Mouse (Mus musculus) myocyte (in vitro differentiated cells): ENCODE results near the gene Spata21. TPM values are rescaled to one million over a fixed set of nuclear protein-coding genes. Genes with fewer than 3 reads are reported as not detected.

ENCODE experiments used
- H3K27me3 ChIP-seq: one replicate; pipeline ENCODE4 v1.6.1; 2011; ENCODE audit not compliant: control insufficient read depth, insufficient read depth, insufficient read length
- H3K36me3 ChIP-seq: one replicate; pipeline ENCODE4 v1.6.1; 2011; ENCODE audit not compliant: control insufficient read depth, insufficient read depth
- H3K4me2 ChIP-seq: one replicate; pipeline ENCODE4 v1.6.1; 2011; ENCODE audit warnings: low read depth, control low read depth
- H3K4me3 ChIP-seq: one replicate; pipeline ENCODE4 v1.5.1; 2011; ENCODE audit warnings: mild to moderate bottlenecking, control low read depth, moderate library complexity
- H3K79me2 ChIP-seq: one replicate; pipeline ENCODE4 v1.6.1; 2011; ENCODE audit not compliant: control insufficient read depth, insufficient read depth
- H3ac ChIP-seq: one replicate; pipeline ENCODE4 v1.6.1; 2011; ENCODE audit not compliant: control insufficient read depth, insufficient read length
- CEBPB ChIP-seq: IDR thresholded peaks from 2 replicates; pipeline ENCODE4 v1.6.1; 2011; ENCODE audit warnings: mild to moderate bottlenecking, moderate library complexity; ENCODE audit not compliant: poor library complexity, insufficient read depth, severe bottlenecking
- E2F4 ChIP-seq: IDR thresholded peaks from one replicate; pipeline ENCODE4 v1.6.1; 2011; ENCODE audit warnings: mild to moderate bottlenecking, control low read depth, moderate library complexity; ENCODE audit not compliant: insufficient read depth
- MAX ChIP-seq: IDR thresholded peaks from one replicate; pipeline ENCODE4 v1.6.1; 2011; ENCODE audit warnings: low read depth, mild to moderate bottlenecking, control low read depth
- MYOD1 ChIP-seq, 3 experiments: IDR thresholded peaks; one replicate each; pipeline ENCODE4 v1.6.1; 2011; ENCODE audit warnings: control low read depth in 2 of 3, low read depth in 2 of 3, mild to moderate bottlenecking in 2 of 3, moderate library complexity in 1 of 3; ENCODE audit not compliant: insufficient read length in 2 of 3, control insufficient read depth in 1 of 3
- MYOG ChIP-seq, 3 experiments: IDR thresholded peaks; one replicate each; pipeline ENCODE4 v1.6.1; 2011; ENCODE audit warnings: control low read depth in 2 of 3, low read depth in 2 of 3, mild to moderate bottlenecking in 2 of 3; ENCODE audit not compliant: insufficient read length in 2 of 3, control insufficient read depth in 1 of 3, insufficient read depth in 1 of 3
- POLR2A ChIP-seq: IDR thresholded peaks from one replicate; pipeline ENCODE4 v1.6.1; 2011; ENCODE audit warnings: low read depth, mild to moderate bottlenecking, control low read depth, moderate library complexity; ENCODE audit not compliant: insufficient read length
- POLR2AphosphoS2 ChIP-seq: IDR thresholded peaks from one replicate; pipeline ENCODE4 v1.6.1; 2011; ENCODE audit warnings: low read depth, control low read depth; ENCODE audit not compliant: insufficient read length
- REST ChIP-seq: IDR thresholded peaks from one replicate; pipeline ENCODE4 v1.6.1; 2011; ENCODE audit warnings: mild to moderate bottlenecking, control low read depth, moderate library complexity; ENCODE audit not compliant: insufficient read depth, insufficient read length
- SRF ChIP-seq: IDR thresholded peaks from one replicate; pipeline ENCODE4 v1.6.1; 2011; ENCODE audit warnings: low read depth; ENCODE audit not compliant: control insufficient read depth, insufficient read length
- TCF12 ChIP-seq: IDR thresholded peaks from one replicate; pipeline ENCODE4 v1.6.1; 2011; ENCODE audit warnings: mild to moderate bottlenecking, control low read depth; ENCODE audit not compliant: poor library complexity, insufficient read depth, severe bottlenecking
- TCF3 ChIP-seq: IDR thresholded peaks from one replicate; pipeline ENCODE4 v1.6.1; 2011; ENCODE audit warnings: low read depth, control low read depth; ENCODE audit not compliant: insufficient read length
- USF1 ChIP-seq: IDR thresholded peaks from one replicate; pipeline ENCODE4 v1.6.1; 2011; ENCODE audit warnings: low read depth, mild to moderate bottlenecking, control low read depth, moderate library complexity
- polyA plus RNA-seq: library from polyadenylated mRNA; unstranded; fragments of >200 nt; fragmentation: generic; extraction: Trizol; gene quantifications from one replicate; pipeline ENCODE4 v1.2.1, GENCODE M21; 2012; ENCODE audit warnings: missing spikeins

Gene Spata21
- polyA plus RNA-seq, 1 experiment: not detected

DNA sequence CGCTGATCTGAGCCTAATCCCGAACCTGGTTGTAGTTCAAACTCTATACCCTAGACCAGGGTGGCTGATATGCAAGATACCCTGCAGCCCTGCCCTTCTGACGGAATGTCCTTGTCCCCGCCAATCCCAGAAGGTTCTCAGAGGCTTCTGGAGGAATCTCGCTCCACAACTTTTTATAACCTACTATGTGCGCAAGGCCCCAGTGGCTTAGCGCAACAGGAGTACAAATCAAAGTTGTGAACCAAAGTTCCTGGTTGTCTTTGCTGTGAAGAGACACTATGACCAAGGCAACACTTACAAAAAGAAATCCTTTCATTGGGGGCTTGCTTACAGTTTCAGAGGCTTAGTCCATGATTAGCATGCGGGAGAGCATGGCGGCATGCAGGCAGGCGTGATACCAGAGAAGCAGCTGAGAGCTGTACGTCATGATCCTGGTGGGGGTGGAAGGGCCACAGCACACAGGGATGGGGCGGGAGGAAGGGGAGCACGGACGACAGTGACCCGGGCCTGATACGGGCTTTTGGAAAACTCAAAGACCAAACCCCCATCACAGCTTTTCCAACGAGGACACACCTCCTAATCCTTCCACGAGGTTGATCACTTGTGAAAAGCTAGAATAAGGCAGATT is 9.5 kb upstream of the Spata21 start:
- TF ChIP-seq POLR2AphosphoS2: no peak
- TF ChIP-seq E2F4: no peak
- no peak for TF ChIP-seq REST
- no peak for TF ChIP-seq CEBPB
- no peak for TF ChIP-seq TCF12
- no peak for TF ChIP-seq POLR2A
- no peak for TF ChIP-seq TCF3
- TF ChIP-seq MYOD1 (IDR thresholded peaks at IDR 0.05; ENCODE audit: control insufficient read depth in 1 of 3, insufficient read length in 2 of 3, low read depth in 2 of 3): no peak
- TF ChIP-seq MYOG (IDR thresholded peaks at IDR 0.05; ENCODE audit: control insufficient read depth in 1 of 3, insufficient read depth in 1 of 3, insufficient read length in 2 of 3, low read depth in 2 of 3): no peak
- TF ChIP-seq USF1: no peak
- TF ChIP-seq MAX: no peak
- TF ChIP-seq SRF: no peak
- Histone ChIP-seq H3K4me2 (no peak overlapping the region), H3K36me3 (no peaks in the 10 kb centered on the region)

DNA sequence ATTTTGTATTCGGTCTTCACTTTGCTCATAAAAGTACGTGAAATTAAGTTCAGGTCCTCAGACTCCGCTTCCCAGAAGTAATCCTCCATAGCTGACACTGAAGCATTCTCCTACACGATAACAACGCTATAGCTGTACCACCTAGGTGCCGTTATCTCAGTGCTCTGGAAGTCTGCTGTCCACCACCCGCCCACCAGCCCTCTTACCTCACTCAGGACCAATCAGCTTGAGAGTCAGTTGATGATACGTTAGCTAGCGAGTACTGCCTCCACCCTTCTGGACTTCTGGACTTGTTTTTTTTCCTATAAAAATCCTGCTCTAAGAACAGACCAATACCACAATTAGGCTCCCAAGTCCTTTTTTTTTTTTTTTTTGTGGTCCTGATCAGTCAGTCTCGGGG is 1.3 kb upstream of the Spata21 start:
- no peak overlapping the region for H3K4me3 ChIP-seq
- H3K4me2 ChIP-seq: no peak overlapping the region
- H3K79me2 ChIP-seq: no peaks in the 10 kb centered on the region
- TF ChIP-seq CEBPB (no peak), USF1 (no peak), TCF12 (no peak), REST (no peak), E2F4 (no peak), MYOG (IDR thresholded peaks at IDR 0.05; ENCODE audit: control insufficient read depth in 1 of 3, insufficient read depth in 1 of 3, insufficient read length in 2 of 3, low read depth in 2 of 3) (no peak), TCF3 (no peak), MAX (no peak)
- H3ac ChIP-seq: no peak overlapping the region
- H3K27me3 ChIP-seq: peaks cover 23% of the 10 kb centered on the region
- no peaks in the 10 kb centered on the region for H3K36me3 ChIP-seq

More for the DNA sequence above, 9.5 kb upstream of the Spata21 start:
- peak overlapping the region; percentile 51 for H3ac ChIP-seq
- no peaks in the 10 kb centered on the region for H3K27me3 ChIP-seq
- peaks cover 41% of the 10 kb centered on the region for H3K79me2 ChIP-seq
- peak overlapping the region; percentile 97 for H3K4me3 ChIP-seq

DNA sequence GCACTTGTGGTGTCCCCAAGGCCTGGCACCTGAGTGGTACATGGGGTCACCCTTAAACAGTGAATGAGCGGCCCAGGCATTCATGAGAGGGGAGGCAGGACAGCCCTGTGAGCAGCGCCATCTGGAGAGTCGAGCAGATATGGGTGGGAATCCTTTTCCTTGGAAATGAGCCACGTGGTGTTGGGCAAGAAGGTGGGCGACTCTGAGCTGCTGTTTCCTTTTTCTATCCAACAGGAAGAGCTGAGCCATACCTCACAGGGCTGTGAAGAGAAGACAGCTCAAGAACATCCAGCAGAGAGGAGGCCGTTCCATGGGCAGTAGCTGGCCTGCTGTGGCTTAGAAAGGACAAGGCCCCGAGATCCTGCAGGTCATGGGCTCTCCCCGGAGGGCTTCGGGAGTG is 581 bp downstream of the Spata21 start:
- Histone ChIP-seq H3K79me2 (no peaks in the 10 kb centered on the region), H3K4me2 (no peak overlapping the region), H3ac (no peak overlapping the region), H3K36me3 (no peaks in the 10 kb centered on the region), H3K27me3 (peaks cover 28% of the 10 kb centered on the region), H3K4me3 (no peak overlapping the region)
- TF ChIP-seq REST: no peak
- TF ChIP-seq USF1: no peak
- TF ChIP-seq POLR2A: no peak
- no peak for TF ChIP-seq TCF3
- no peak for TF ChIP-seq SRF

DNA sequence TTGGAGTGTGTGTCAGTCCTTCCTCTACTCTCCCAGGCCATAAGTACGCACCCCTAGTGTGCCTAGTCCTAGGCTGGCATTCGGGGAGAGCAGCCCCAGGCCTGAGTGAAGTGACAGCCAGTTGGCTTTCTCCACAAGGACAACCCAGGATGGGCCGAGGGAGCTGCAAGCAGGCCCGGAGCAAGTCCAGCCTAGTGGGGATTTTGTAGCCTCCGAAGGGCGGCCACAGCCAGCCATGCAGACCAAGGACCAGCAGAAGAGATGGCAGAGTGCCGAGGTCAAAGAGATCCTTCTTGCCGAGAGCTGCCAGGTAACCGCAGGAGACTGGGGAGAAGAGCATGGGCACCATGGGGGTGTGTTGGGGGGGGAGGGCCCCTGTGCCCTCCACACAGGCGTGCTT is 6.9 kb downstream of the Spata21 start:
- peaks cover 20% of the 10 kb centered on the region for H3K27me3 ChIP-seq
- no peak overlapping the region for H3K4me2 ChIP-seq
- no peaks in the 10 kb centered on the region for H3K79me2 ChIP-seq
- no peak for TF ChIP-seq SRF
- no peak for TF ChIP-seq CEBPB
- no peak for TF ChIP-seq USF1
- no peak for TF ChIP-seq TCF3
- TF ChIP-seq TCF12: no peak
- TF ChIP-seq REST: no peak
- no peak for TF ChIP-seq E2F4
- TF ChIP-seq MAX: no peak
- TF ChIP-seq POLR2AphosphoS2: no peak
- TF ChIP-seq MYOD1 (IDR thresholded peaks at IDR 0.05; ENCODE audit: control insufficient read depth in 1 of 3, insufficient read length in 2 of 3, low read depth in 2 of 3): no peak
- TF ChIP-seq POLR2A: no peak
- TF ChIP-seq MYOG (IDR thresholded peaks at IDR 0.05; ENCODE audit: control insufficient read depth in 1 of 3, insufficient read depth in 1 of 3, insufficient read length in 2 of 3, low read depth in 2 of 3): no peak
- H3K36me3 ChIP-seq: no peaks in the 10 kb centered on the region
- no peak overlapping the region for H3ac ChIP-seq
- no peak overlapping the region for H3K4me3 ChIP-seq

DNA sequence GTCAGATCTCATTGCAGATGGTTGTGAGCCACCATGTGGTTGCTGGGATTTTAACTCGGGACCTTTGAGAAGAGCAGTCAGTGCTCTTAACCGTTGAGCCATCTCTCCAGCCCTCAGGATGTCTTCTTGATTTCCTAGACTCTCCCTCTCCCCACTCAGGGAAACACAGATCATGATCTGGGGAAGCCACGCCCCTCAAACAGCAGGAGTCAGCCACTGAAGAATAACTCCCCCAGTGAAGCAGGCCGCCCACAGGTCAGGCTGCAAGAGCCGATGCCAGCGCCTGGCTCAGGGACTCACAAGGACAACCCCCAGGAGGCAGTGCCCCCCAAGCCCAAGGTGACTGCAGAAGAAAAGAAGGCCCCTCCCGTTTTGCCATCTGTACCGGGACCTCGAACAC is 8.6 kb downstream of the Spata21 start:
- Histone ChIP-seq H3ac (no peak overlapping the region), H3K79me2 (no peaks in the 10 kb centered on the region), H3K27me3 (peaks cover 7% of the 10 kb centered on the region), H3K4me3 (no peak overlapping the region), H3K4me2 (no peak overlapping the region), H3K36me3 (no peaks in the 10 kb centered on the region)
- TF ChIP-seq SRF: no peak
- no peak for TF ChIP-seq REST
